Mouse (Mus musculus) left cerebral cortex, postnatal 14 days (tissue): ENCODE measurements around the gene Zmiz1. TPM values are rescaled to one million over a fixed set of nuclear protein-coding genes. Genes with fewer than 3 reads are reported as not detected.
A peak's percentile ranks its signal among the peaks of the same experiment; 100 is the strongest.

Experiments
- DNase-seq, 2 experiments: peaks; one replicate each; pipeline ENCODE4 v3.0.0; 2021 to 2022; ENCODE audit warnings: low spot score in 2 of 2, mixed read lengths in 1 of 2
- intact Hi-C: fragments of 180-260 bp; cut with DNase I; formaldehyde crosslinking; loops from one replicate; pipeline ENCODE4 v1.15.1; 2025
- total RNA-seq, 2 experiments: library from RNA; stranded (reverse); gene quantifications; 2 replicates each; pipeline ENCODE4 v1.2.3; 2021

Zmiz1 gene
- total RNA-seq, 2 experiments from 2014 or later = 86.2 to 98.9 TPM

- intact Hi-C loops = no loop called here
These were observed 84.1 kb downstream of the Zmiz1 start for GRCm38 (mm10) chr14:25543098-25543497.

GRCm38 (mm10) chr14:25543927-25544326 is 84.9 kb downstream of the Zmiz1 start:
- no peak for DNase-seq
- intact Hi-C loops = no loop called here

More at GRCm38 (mm10) chr14:25543098-25543497, 84.1 kb downstream of the Zmiz1 start:
- DNase-seq = no peak

GRCm38 (mm10) chr14:25546852-25547621 is 88.1 kb downstream of the Zmiz1 start:
- DNase-seq = no peak
- intact Hi-C loops = no loop called here

- intact Hi-C loops = no loop called here
- no peak for DNase-seq
These were observed 88.9 kb downstream of the Zmiz1 start for GRCm38 (mm10) chr14:25547882-25548281.

GRCm38 (mm10) chr14:25548650-25549049 is 89.7 kb downstream of the Zmiz1 start:
- intact Hi-C loops = no loop called here
- no peak for DNase-seq

DNA sequence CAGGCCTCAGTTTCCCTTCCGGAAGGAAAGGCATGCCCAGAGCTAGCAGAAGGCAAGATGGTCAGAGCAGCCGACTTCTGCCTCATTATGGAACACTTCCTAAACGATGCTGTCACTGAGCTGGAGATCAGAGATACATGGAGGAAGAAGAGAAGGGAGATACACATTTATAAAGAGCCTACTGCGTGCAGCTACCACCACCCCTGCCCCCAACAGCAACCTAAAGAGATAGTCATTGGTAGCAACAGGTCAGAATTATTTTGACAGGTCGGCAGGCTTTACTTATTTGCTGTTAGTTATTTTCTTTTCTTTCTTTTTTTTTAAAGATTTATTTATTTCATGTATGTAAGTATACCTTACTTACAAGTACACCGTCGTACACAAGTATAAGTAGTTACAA is 90.1 kb downstream of the Zmiz1 start:
- intact Hi-C loops = no loop called here
- DNase-seq = no peak

DNA sequence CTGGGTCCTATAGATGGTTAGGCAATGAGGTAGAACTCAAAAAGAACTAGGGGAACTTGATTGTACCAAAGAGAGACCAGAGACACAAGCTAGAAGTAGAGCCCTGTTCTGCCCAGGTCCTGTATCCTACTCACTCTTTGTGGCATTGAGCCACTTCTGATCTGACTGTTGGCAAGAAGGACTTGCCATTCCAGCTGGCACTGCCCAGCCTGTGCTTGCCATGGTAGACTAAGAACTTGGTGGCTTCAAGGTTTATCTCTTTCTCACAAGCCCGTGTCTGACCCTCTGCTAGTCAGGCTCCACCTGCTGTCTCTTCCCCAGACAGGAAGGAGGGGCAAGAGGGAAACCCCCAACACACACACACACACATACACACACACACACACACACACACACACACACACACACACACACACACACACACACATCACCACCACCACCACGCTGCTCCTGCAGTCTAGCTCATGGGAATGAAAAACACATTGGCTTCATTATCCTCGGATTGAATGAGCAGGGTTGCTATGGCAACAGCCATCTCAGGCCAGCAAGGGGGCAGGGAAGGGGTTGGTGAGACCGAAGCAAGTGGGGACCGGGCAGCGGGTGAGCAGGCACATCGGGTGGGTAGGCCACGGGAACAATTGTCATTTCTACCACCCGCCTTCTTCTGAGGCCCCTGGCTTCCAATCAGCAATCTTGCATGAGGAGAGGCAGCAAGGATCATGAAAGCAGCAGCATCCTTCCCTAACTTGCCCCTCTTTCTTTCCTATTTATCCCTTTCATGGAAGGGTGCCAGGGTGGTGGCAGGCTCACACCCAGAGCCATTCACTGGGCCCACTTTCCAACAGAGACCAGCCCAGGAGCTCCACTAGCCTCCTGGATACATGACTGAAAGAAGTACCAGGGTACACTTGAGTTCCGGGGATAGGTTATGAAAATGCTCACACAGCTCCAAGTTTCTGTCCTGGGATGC is 91.2 kb downstream of the Zmiz1 start:
- intact Hi-C loops = no loop called here
- DNase-seq = peak; percentile 65 to 87

GRCm38 (mm10) chr14:25551731-25552130 is 92.7 kb downstream of the Zmiz1 start:
- intact Hi-C loops = no loop called here
- DNase-seq = no peak

DNA sequence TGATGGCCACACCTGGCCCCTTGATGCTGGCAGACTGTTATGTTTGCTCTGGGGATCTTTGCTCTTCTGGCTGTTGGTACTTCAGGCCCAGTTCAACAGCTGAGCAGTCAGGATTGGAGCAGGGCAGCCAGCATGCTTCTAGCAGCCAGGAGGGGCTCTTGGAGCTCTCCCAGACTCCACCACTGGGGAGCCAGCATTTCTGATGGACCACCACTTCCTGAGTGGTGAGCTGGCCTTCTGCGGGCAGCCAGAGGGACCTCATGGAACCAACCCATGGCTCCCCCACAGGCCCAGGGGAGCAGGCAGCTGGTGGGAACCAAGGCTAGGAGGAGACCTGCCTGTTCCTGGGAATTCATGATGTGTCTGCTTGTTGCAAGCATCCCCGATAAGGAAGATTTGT is 94.4 kb downstream of the Zmiz1 start:
- intact Hi-C loops = no loop called here
- no peak for DNase-seq

DNA sequence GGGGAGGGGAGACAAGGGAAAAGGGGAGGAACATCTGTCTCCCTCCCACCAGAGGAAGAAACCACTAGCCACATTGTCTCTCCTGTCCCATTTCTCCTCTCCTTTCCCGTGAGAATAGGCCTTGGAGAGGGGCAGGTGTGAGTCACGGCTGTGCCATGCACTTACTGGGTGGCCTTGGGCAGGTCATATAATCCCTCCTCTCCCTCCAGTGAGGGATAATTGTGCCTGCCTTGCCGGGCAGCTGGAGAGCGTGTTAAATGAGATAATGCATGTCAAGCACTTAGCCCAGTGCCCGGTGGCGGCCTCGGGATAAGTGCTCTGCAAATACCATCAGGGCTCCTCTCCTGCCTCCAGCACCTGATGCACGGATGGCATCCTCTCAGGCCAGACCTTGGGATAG is 95.8 kb downstream of the Zmiz1 start:
- DNase-seq = no peak
- intact Hi-C loops = no loop called here

GRCm38 (mm10) chr14:25555291-25555781 is 96.4 kb downstream of the Zmiz1 start:
- DNase-seq = no peak
- intact Hi-C loops = no loop called here

DNA sequence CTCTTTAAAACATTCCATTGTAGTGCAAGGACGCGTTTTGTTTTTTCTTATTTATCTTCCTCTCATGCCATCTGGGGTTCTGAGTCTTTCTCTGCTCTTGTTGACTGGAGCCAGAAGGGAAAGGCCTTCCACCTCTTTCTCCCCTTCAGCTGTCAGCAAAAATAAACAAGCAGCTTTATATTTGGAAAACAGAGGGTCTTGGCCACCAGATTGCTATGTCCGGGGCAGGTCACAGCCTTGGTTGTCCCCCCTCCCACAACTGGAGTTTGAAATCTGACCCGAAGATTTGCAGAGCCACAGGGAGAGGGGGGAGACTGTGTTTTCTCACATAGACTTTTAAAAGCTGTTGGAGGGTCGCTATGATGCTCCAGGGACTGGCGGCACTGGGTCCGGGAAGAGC is 96.9 kb downstream of the Zmiz1 start:
- intact Hi-C loops = no loop called here
- DNase-seq = no peak

- no peak for DNase-seq
- intact Hi-C loops = no loop called here
These were observed 98.0 kb downstream of the Zmiz1 start for GRCm38 (mm10) chr14:25557014-25557413.

DNA sequence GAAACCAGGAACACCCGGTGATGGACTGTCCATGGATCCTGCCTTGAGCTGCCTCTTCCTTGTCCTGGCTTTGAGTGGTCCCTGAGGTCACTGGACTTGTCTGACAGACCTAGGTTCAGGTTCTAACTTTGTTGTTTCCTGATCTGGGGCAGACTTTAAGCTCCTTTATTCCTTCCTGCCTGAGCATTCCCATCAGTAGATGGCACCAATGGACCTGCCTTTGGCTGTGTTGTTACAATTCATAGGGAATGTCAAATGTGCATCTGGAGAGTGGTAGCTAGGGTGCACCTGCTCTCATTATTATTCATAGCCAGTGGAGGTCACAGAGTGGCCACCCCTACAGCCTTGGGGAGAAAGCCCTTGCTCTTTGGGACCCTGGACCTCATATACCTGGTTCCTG is 99.5 kb downstream of the Zmiz1 start:
- intact Hi-C loops = no loop called here
- DNase-seq = no peak

- intact Hi-C loops = no loop called here
- DNase-seq = no peak
These were observed 100.9 kb downstream of the Zmiz1 start for GRCm38 (mm10) chr14:25559907-25560306.

GRCm38 (mm10) chr14:25560841-25561240 is 101.9 kb downstream of the Zmiz1 start:
- intact Hi-C loops = no loop called here
- no peak for DNase-seq

- intact Hi-C loops = no loop called here
- DNase-seq = no peak
These were observed 102.7 kb downstream of the Zmiz1 start for GRCm38 (mm10) chr14:25561716-25562115.

DNA sequence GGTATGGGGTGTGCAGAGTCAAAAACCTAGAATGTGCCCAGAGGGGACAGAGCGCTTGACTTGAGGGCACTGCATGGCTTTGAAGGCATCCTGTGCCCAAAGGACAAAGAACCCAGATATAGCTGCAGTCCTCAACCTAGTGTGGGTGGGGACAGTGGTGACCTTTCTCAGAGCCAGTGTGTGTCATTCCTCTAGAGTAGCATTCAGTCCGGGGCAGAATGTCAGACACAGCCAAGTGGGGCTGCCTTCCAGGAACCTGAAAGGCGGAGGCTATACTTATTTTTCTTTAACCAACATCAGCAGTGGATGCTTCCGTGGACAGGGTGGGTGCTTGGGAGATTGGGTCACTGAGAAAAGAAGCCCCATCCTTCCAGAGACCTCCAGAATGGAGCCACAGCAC is 103.5 kb downstream of the Zmiz1 start:
- intact Hi-C loops = no loop called here
- DNase-seq = no peak

DNA sequence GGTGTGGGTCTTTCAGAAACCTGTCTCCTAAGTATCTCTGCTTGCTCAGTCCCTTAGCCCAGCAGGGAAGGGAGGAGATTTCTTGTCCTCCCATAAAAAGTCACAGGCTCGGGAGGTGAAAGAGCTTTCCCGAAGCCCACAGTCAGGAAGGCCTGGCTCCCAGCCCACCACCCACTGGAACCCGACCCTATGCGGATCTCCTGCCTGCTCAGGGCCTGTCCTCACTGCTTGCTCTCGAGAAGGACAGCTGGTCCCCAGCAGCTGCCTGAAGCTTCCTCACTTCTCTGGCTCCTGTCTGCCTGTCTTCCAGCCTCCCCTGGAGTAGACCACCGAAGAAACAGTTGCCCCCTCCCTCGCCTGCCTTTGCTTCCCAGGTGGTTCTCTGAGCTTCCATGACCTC is 103.9 kb downstream of the Zmiz1 start:
- intact Hi-C loops = no loop called here

GRCm38 (mm10) chr14:25564577-25564976 is 105.6 kb downstream of the Zmiz1 start:
- DNase-seq = no peak
- intact Hi-C loops = loop anchor here (2.0 kb wide), 2 partner anchors 106 to 1064 kb away; partner anchors contain the start of gene Zmiz1

More for the DNA sequence above, 103.9 kb downstream of the Zmiz1 start:
- DNase-seq = no peak
